Mouse (Mus musculus) thymus, postnatal 36 days (tissue): ENCODE measurements around the gene Gfod1.

Source experiments
- DNase-seq, 2 experiments: peaks; one replicate each; pipeline ENCODE4 v3.0.0; 2022; ENCODE audit warnings: mixed read lengths in 2 of 2

Gene Gfod1

DNA sequence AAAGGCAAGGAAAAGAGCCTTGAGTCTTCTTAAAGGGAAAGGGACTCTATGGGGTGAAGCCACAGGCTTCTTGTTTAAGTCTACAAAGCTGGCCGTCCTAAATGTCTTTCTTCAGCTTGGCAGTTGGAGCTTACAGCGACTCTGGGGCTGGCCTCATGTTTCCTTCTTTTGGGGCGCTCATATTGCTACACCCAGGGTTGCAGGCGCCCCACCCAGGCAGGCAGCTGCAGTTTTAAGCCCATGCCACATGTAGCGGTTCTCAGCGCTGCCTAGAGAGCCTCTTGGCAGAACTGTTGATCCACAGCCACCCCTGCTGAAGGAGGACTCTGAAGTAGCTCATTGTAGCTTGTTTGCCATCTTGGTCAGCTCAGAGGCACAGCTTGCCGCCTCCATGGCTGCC lies 104.7 kb downstream of the Gfod1 start:
- DNase-seq = no peak

DNA sequence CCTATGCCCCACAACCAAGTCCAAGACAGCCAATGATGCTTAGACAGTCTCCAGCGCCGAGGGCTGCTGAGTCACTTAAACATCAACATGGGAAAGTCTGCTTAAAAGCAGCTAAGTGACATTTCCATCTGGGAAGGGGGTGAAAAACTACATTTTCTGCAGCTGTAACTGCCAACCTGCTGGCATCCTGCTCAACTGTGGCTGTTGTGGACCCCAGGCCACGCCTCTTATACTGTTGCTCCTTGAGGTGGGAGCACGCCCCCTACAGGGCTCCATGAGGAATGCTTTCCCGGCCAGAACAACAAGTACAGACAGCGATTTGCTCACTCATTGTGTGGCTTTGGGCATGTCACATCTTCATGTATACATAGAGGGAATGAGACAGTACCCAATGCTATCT lies 106.8 kb downstream of the Gfod1 start:
- DNase-seq = no peak

DNA sequence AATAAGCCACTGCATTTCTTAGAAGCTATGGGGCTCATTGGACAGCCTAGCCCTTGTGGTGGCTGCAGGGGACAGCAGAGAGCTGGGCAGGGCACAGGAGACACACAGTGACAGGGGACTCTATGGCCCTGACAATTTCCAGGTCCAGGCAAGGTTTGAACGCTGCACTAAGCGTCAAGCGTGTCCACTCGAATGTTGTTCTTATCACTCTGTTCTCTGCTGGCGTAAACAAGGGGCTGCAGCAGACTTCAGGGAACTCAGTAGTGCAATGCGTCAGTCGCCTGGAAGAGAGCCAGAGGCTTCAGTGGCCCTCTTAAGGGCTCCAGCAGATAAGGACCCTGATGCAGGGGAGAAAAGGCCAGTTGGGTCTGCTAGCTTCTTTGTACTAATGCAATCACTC lies 108.0 kb downstream of the Gfod1 start:
- DNase-seq = no peak

DNA sequence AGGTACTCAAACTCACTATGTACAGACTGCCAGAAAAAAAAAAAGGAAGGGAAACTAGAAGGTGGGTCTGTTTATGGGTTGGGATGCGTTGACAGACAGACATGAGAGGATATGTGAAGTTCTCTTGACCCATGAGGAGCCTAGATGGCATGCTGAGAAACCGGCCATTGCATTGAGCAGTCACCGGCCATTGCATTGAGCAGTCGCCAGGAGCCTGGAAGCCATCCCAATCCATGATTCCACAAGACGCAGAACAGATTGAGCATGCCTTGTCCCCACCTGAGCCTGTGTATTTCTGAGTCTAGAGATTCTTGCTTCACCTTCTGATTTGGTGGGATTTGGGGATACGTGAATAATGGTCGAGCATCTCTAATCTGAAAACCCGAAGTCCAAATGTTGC lies 110.0 kb downstream of the Gfod1 start:
- no peak for DNase-seq

DNA sequence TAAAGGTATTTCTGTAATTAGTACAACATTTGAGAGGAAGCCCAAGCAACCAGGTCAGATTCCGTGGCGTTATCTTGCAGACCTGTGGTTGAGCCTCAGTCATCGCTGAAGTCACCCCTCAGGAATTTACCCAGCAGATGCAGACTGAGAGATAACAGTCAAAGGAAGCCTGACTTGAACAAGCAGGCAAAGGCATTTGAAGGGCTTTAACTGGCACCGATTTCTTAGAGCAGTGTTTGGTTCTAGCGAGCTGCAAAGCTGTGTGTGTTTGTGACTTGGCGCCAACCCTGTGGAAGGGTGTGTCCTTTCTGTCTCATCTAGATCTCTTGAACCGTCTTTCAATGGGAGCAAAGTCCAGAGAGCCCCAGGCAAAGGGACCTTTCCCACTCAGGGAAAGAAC lies 110.7 kb downstream of the Gfod1 start:
- DNase-seq = no peak

DNA sequence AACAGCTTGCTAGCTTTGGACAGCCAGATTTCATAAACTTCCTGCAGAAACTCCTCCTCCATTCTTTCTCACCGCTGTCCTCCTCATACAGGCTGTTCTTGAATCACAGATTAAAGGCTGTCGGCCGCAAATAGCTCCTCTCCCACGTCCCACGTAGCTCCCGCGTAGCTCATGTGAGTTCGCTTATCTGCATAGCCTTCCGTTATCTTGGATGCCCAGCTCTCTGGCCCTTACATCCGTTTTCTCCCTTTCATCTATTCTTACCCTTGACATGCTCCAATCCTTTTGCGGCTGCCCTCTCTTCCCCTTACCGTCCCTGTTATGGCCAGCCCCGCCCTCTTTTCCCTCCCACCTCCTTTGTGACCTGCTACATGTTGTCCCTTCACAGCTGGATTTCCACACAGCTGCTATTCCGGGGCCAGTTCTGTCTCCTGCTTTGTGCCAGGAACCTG lies 112.2 kb downstream of the Gfod1 start:
- no peak for DNase-seq

DNA sequence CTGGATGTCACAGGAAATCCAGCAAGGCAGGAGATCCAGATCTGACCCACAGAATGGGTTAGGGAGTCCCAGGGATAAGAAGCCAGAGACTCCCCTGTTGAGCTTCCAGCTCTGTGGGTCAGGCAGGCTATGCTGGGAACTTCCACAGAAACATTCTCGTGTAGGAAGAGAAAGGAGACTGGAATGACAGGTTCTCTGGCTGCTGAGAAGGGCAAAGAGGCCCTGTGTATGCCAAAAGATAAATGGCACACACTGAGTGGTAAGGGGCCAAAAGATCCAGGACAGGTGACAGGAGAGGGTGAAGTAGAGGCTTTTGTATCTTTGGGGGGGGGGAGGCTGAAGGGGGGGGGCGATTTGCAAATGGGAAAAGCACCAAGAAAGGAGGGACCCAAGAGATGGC lies 112.7 kb downstream of the Gfod1 start:
- no peak for DNase-seq

DNA sequence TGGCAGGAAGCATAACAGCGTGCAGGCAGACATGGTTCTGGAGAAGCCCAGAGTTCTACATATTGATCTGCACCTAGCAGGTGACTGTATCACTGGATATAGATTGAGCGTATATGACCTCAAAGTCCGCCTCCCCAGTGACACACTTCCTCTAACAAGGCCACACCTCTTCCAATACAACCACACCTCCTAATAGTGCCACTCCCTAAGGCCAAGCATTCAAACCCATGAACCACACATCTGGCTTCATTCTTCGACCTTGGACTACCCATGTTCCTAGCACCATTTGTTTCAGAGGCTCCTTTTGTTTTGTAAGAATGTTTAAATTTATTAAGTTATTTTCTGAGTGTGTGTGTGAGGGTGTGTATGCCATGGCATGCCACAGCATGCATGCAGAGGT lies 116.2 kb downstream of the Gfod1 start:
- DNase-seq = no peak

DNA sequence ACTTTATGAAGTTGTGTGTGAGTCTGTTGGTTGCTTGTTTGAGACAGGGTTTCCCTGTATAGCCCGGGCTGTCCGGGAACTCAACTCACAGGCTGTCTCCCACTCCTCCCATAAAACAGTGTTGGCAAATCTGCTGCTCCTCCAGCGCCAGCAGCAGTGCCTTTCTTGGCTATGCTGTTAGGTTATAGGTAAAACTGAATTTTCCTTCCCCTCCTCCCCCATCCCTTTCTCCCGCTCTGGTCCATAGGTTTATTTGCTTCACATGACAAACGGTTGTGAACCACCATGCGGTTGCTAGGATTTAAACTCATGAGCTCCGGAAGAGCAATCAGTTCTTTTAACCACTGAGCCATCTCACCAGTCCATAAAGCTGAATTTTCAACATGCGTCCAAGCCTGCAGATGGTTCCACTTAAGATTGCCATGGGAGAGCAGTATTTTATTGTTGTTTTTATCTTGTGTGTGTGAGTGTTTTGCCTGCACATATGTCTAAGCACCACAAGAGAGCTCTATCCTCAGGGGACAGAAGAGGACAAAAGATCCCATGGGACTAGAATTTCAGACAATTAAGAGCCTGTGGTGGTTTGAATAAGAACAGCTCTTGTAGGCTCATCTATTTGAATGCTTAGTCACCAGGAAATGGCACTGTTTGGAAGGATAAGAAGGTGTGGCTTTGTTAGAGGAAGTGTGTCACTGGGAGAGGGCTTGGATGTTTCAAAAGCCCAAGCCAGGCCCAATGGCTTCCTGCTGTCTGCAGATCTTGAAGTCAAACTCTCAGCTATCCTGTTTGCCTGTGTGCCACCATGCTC lies 120.5 kb downstream of the Gfod1 start:
- DNase-seq = no peak

DNA sequence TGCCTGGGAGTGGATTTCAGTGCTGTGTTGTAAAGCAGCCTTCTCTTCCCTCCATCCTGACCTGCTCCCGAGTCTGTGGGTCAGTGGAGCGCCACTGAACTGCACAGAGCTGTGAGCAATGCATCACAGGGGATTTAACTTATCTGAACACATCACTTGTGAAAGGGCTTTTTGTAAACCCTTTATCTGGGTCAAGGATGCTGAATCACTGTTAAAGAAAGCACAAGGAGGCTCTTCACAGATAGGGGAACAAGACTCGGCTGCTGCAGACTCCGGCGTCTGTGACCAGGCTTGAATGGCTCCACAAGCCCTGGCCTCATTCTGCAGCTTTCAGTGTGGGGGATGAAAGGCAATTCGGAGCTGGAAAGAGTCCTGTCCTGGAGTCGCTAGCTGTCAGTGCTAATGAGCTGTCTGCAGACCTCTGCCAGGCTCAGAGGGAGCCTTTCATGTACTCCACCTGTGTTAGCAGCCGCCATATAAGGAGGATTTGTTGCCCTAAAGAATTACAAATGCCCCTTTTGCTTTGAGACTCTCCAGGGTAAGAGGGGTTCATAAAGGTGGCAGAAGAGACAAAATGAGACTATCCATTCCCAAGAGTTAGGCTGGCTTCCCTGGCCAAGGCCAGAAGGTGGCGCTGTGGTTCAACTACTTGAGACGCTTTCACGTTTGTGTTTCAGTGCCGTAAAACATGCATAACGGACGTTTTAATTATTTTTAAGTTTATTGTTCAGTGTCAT lies 121.3 kb downstream of the Gfod1 start:
- DNase-seq = peak; percentile 71 to 75

DNA sequence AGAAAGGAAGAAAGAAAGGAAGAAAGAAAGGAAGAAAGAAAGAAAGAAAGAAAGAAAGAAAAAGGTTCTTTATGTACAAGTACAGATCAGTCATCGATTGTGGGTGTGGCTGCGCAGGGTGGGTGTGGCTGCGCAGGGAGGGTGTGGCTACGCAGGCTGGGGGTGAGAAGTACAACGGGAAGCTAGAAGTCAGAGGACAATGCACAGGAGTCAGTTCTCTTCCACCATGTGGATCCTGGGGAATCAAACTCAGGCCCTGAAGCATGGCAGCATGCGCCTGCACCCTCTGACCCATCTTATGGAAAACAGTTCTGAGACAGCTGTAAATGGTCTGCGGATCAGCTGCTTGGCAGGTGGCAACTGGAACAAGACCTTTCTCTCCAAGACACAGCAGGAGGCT lies 122.9 kb downstream of the Gfod1 start:
- DNase-seq = no peak

DNA sequence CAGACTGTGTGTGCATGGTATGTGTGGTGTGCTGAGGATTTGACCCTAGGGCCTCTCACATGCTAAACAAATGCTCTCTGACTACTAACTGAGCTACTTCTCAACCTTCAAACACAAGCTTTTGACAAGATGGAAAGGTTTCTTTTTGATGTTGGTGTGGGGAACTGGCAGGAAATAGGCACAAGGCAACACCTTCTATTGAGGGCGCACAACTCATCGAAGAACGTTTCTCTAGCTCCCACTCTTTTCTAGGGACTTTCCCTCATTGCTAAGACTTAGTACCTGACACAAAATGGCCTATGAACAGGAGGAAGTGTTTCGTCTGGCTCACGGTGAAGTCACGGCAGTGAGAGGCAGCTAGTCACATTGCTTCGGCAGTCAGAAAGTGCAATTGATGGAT lies 126.7 kb downstream of the Gfod1 start:
- no peak for DNase-seq

DNA sequence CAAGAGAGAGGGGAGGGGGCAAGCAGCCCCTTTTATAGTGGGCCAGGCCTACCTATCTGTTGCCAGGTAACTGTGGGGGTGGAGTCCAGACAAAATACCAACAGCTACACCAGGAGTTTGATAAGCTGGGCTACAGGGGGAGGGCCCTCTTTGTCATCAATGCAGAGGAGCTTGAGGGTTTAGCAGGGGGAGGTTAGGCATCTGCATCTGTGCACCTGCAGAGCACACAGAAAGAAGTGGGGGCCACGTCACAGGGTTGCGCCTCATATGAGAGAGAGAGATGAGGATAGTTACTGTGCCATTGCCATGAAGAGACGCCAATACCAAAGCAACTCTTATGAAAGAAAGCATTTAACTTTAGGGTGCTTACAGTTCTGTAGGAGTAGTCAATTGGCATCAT lies 127.3 kb downstream of the Gfod1 start:
- no peak for DNase-seq

DNA sequence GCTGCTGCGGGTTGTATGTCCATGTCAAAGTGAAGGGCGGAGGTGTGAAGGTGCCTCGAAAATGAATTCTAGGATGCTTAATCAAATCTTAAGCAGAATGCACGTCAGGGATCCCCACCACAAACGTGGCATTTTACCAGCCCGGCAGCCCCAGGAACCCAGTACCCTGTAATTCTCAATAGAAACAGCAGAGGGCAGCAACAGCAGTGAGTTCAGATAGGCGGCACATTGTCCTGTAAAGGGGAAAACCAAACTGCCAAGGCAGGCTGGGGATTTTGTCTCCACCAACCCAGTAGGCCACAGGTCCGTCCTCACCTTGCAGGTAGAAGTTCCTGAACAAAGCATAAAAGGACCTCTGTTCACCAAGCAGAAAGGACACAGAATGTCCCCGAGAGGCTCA lies 130.7 kb downstream of the Gfod1 start:
- peak; percentile 68 to 75 for DNase-seq

DNA sequence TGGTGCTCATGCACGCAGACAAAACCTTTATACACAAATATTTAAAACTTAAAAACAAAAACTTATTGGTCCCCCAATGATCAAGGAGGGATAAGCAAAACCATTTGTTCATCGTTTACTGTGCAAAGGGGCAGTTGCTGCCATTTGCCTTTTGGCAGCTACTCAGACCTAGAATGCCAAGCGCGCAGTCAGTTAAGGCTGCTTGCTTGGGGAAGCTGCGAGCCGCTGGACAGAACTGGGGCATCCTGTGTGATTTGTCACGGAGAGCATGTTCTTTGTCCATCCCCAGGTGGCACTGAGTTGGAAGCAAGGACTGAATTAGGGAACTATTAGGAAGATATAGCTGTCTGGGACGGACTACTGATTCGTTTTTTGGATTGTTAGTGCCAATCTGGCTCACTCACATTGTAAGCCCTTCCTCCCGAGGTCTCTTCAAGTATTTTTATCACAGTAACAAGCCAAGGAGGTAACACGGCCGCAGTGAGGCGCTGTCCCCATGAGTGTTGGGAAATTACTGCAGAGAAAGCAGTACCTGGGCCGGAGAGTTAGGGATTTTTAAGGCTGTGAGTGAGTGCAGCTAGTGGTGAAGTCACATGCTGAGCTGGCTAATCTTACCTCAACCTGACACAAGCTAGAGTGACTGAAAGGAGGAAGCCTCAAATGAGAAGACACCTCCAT lies 131.8 kb downstream of the Gfod1 start:
- DNase-seq = peak in 1 of 2 experiments; percentile 20

DNA sequence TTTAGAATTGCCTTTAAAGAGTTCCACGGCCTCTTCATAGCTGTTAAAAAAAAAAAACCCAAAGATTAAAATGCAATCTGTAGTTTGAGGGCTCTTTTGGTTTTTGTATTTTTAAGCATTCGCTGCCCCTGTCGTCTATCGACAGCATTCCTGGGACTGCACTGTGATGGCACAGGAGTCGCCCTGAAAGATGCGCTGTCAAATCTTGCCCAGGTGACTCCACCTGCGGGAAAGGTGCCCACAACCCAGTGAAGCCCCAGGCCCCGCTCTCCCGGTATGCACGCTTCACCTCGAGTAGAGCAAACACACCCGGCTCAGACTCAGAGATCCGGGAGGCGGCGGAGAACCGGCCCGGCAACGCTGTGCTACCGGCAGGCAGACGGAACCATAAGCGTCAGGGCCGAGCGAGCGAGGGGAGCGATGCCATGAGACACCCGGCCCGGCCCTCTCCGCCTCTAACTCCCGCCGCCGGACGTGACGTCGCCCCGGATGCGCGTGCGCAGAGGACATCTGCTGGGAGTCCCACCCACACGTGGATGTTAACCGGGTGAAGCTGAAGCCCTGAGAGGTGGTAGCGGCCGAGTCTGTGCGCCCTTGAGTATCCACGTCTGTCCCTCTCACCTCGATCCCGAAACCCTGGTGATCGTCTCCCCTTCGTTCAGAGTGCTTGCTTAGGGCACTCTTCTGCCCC lies 132.8 kb downstream of the Gfod1 start, which contains the start of gene Tbc1d7:
Gene Tbc1d7, minus strand, starts transcription at position 482 of the 691 bp plus-strand sequence.
- DNase-seq = peak; percentile 98

DNA sequence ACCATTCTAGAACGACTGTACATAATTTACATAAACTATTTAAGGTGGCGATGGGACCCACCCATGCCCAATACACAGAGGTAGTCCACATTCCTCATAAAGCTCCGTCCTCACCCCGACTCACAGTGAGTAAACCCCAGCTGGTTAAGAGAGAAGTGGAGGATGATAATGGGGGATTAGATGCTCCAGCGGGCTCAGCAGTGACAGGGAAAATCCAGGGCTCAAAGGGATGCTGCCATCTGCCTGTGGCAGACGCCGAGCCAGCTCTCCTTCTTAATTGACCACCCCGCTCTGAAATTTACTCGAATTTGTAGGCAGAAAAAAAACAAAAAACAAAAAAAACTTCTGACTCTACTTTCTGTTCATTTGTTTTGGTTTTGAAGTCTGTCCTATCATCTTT lies 136.3 kb downstream of the Gfod1 start:
- DNase-seq = no peak

DNA sequence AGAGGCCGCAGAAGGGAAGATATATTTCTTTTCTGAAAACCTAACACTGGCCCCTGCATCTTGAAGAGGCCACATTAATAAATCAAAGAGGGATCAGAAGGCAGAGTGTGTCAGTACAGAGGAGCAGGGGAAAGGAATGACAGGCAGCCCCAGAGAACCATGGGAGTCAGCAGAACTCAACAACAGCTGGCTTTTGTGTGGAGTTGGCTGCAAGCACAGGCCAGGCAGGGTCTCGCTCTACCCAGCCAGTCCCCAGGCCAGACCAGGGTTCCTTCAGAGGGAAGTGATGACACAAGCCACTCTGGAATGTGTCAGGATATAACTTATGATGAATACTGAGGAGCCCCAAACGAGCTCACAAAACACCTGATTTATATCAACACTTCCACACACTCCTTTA lies 144.5 kb downstream of the Gfod1 start:
- DNase-seq = no peak

DNA sequence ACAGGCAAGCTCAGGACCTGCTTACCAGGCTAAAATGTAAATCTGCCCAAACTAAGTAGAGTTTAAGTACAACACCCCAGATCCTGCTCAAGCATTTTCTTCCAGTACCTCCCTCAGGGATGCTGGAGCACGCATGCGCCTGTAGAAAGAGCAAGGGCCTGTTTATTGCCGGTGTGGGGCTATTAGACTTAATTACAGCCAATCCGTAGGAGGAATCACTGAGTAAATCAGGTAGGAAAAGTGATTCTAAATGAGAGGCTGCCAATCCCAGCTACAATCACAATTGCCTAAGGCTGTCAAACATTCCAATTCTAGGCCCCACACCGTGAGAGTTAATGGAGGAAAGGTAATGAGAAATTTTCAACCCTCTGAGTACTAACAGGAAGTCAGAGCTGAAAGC lies 145.7 kb downstream of the Gfod1 start:
- DNase-seq = no peak

DNA sequence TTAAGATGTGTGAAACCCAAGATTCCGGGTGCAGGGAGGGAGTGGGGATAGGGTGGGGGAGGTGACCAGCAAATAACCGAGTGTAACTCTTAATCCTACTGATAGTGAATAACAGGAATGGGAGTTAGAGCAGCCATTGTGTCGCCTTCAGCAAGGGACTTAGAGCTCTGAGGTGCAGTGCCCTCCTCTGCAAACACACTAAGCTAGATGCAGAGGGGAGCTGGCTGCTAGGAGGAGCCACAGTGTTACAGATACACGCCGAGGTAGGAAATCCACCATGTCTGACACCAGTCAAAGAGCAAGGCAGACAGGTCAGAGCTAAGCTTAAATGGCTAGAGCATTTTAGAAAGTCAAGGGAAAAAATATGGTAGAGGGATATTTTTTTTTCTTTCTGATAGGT lies 146.6 kb downstream of the Gfod1 start:
- DNase-seq = no peak

DNA sequence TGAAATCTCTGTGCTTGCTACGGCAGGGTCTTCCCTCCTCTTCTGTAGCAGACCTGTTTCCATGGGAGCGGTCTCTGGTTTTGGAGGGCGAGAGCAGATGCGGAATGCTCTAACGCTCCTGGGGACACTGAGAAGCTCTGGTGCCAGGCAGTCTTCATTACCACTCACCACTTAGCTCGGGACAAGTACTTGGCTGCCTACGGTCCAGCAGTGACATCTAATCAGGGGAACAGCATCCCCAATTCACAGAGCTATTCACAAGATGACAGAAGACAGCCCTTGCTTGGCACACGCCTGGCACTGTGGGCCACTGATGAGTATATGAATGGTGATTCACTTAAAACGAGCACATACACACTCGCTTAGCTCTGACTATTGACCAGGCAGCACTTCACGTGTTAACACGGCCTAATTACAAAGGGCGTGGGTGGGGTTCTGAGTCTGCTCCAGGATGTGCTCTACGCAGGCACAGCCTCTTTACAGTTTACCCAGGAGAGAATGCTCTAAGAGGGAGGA lies 151.9 kb downstream of the Gfod1 start:
- DNase-seq = no peak

DNA sequence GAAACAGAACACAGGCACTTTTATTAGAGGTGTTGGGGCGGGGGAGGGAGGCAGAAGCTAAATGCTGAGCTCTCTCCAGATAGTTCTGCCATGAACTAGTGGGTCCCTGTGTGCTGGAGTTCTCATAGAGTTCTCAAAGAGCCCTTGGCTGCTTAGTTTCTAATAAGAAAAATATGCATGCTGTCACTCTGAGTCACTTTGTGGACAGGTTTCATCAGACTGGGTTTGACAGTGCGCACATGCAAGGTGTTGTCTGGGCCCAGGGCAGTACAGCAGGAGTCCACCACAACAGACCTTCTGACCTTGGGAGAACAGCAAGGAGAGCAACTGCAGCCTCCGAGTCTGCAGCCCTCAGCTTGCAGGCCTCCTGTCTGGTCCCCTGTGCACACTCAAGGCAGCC lies 154.3 kb downstream of the Gfod1 start:
- DNase-seq = no peak

DNA sequence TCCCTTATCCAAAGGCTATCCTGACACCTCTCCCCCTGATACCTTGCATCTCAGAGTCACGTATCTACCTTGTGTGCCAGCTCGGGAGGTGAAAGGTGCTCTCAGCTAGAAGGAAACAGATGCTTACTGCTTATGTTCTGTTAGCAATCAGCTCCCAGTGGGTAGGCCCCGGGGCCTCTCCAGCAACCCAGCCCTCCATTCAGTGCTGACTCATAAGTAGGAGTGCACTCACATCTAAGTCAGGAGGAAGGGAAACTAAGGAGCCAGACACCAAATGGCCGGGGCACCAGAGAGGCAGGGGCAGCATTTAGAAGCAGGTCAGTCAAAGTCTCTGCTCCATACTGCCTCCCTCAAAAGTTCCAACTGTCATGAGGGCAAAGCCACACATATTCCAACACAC lies 155.3 kb downstream of the Gfod1 start:
- DNase-seq = no peak
